Mouse (Mus musculus) forebrain, embryonic 10.5 days (tissue): Measurements from ENCODE around the gene Hivep3. TPM values are rescaled to one million over a fixed set of nuclear protein-coding genes. Genes with fewer than 3 reads are reported as not detected.

Experiments
- DNase-seq: peaks from one replicate; pipeline ENCODE4 v3.0.0-alpha.2; 2017; ENCODE audit warnings: low spot score; ENCODE audit errors: extremely low spot score
- H3K27ac ChIP-seq: fragments of 300-500 bp; sonication (generic); 2 replicates; pipeline ENCODE4 v1.5.1; 2016; ENCODE audit warnings: mild to moderate bottlenecking
- H3K27me3 ChIP-seq: fragments of 300-500 bp; sonication (generic); 2 replicates; pipeline ENCODE4 v1.6.1; 2016; ENCODE audit warnings: mild to moderate bottlenecking; ENCODE audit not compliant: poor library complexity, severe bottlenecking
- H3K36me3 ChIP-seq: fragments of 300-500 bp; sonication (generic); replicated peaks from 2 replicates; pipeline ENCODE4 v1.6.1; 2016; ENCODE audit warnings: mild to moderate bottlenecking, moderate library complexity
- H3K4me1 ChIP-seq: fragments of 300-500 bp; sonication (generic); 2 replicates; pipeline ENCODE4 v1.6.1; 2016
- H3K4me3 ChIP-seq: fragments of 300-500 bp; sonication (generic); 2 replicates; pipeline ENCODE4 v1.5.1; 2016; ENCODE audit warnings: mild to moderate bottlenecking, moderate library complexity
- H3K9me3 ChIP-seq: fragments of 300-500 bp; sonication (generic); 2 replicates; pipeline ENCODE4 v1.6.1; 2016; ENCODE audit warnings: mild to moderate bottlenecking, moderate library complexity
- whole genome bisulfite sequencing: fragments of 180-500 bp; shearing (Covaris S2); methylation state at CpG from one replicate; pipeline ENCODE4 v1.1.7; 2016; 5-methylcytosine and 5-hydroxymethylcytosine counted together
- polyA plus RNA-seq: library from polyadenylated mRNA; unstranded; fragments of >200 nt; fragmentation: Nextera tagmentation; extraction: Ambion mirVana; gene quantifications from 2 replicates; pipeline ENCODE4 v1.2.1, GENCODE M21; 2016

The Hivep3 gene
- polyA plus RNA-seq, 1 experiment from 2014 or later: 1.4 TPM

- no peaks in the 10 kb centered on the region for H3K9me3 ChIP-seq
- 92% methylated on average over 20 of the region's 20 CpGs for WGBS
- H3K36me3 ChIP-seq: no peaks in the 10 kb centered on the region
- no peak for DNase-seq
- H3K4me3 ChIP-seq: no peak overlapping the region
- peaks cover 9% of the 10 kb centered on the region for H3K4me1 ChIP-seq
- H3K27ac ChIP-seq: no peak overlapping the region
- no peaks in the 10 kb centered on the region for H3K27me3 ChIP-seq
Observed at GRCm38 (mm10) chr4:120063353-120064124, 330.0 kb downstream of the Hivep3 start.

GRCm38 (mm10) chr4:120064696-120065095 lies 331.1 kb downstream of the Hivep3 start, which contains the start of gene AL607142.1:
Gene AL607142.1, plus strand, starts transcription at chr4:120064996.
- Histone ChIP-seq H3K9me3 (no peaks in the 10 kb centered on the region), H3K36me3 (no peaks in the 10 kb centered on the region)

GRCm38 (mm10) chr4:120066841-120067591 lies 333.4 kb downstream of the Hivep3 start:
- WGBS: 90% methylated on average over 9 of the region's 9 CpGs
- 0 out of 2 replicates have a peak, but pooled peaks cover 4% of the 10 kb centered on the region for H3K27me3 ChIP-seq
- no peaks in the 10 kb centered on the region for H3K4me1 ChIP-seq
- H3K4me3 ChIP-seq: no peak overlapping the region
- H3K36me3 ChIP-seq: no peaks in the 10 kb centered on the region
- DNase-seq: no peak
- no peaks in the 10 kb centered on the region for H3K9me3 ChIP-seq
- H3K27ac ChIP-seq: no peak overlapping the region

More at GRCm38 (mm10) chr4:120064696-120065095, 331.1 kb downstream of the Hivep3 start, which contains the start of gene AL607142.1:
- no peaks in the 10 kb centered on the region for H3K27me3 ChIP-seq
- H3K4me3 ChIP-seq: no peak within 1 kb of the TSS
- peaks cover 3% of the 10 kb centered on the region for H3K4me1 ChIP-seq
- H3K27ac ChIP-seq: no peak within 1 kb of the TSS
- DNase-seq: no peak
- 93% methylated on average over 10 of the region's 10 CpGs for WGBS

GRCm38 (mm10) chr4:120067592-120068235 lies 334.1 kb downstream of the Hivep3 start:
- Histone ChIP-seq H3K9me3 (no peaks in the 10 kb centered on the region), H3K4me3 (no peak overlapping the region), H3K27me3 (0 out of 2 replicates have a peak, but pooled peaks cover 4% of the 10 kb centered on the region), H3K27ac (no peak overlapping the region), H3K36me3 (no peaks in the 10 kb centered on the region), H3K4me1 (no peaks in the 10 kb centered on the region)
- 87% methylated on average over 8 of the region's 8 CpGs for WGBS
- no peak for DNase-seq

- no peak for DNase-seq
- Histone ChIP-seq H3K9me3 (no peaks in the 10 kb centered on the region), H3K27ac (no peak overlapping the region), H3K36me3 (no peaks in the 10 kb centered on the region), H3K27me3 (0 out of 2 replicates have a peak, but pooled peaks cover 4% of the 10 kb centered on the region), H3K4me3 (no peak overlapping the region), H3K4me1 (peaks cover 3% of the 10 kb centered on the region)
- 81% methylated on average over 3 of the region's 3 CpGs for WGBS
Observed at GRCm38 (mm10) chr4:120068883-120069581, 335.4 kb downstream of the Hivep3 start.

- no peak for DNase-seq
- 0 out of 2 replicates have a peak, but pooled peaks cover 4% of the 10 kb centered on the region for H3K27me3 ChIP-seq
- WGBS: 83% methylated on average over 3 of the region's 3 CpGs
Observed at GRCm38 (mm10) chr4:120069582-120069980, 336.0 kb downstream of the Hivep3 start.

GRCm38 (mm10) chr4:120071411-120071810 lies 337.8 kb downstream of the Hivep3 start:
- Histone ChIP-seq H3K9me3 (no peaks in the 10 kb centered on the region), H3K4me3 (no peak overlapping the region), H3K36me3 (no peaks in the 10 kb centered on the region), H3K4me1 (peaks cover 14% of the 10 kb centered on the region), H3K27ac (no peak overlapping the region), H3K27me3 (0 out of 2 replicates have a peak, but pooled peaks cover 4% of the 10 kb centered on the region)
- 73% methylated on average over 3 of the region's 3 CpGs for WGBS
- no peak for DNase-seq

More at GRCm38 (mm10) chr4:120069582-120069980, 336.0 kb downstream of the Hivep3 start:
- H3K4me1 ChIP-seq: peaks cover 9% of the 10 kb centered on the region
- H3K27ac ChIP-seq: no peak overlapping the region
- H3K9me3 ChIP-seq: no peaks in the 10 kb centered on the region
- no peak overlapping the region for H3K4me3 ChIP-seq
- H3K36me3 ChIP-seq: no peaks in the 10 kb centered on the region

- Histone ChIP-seq H3K4me3 (no peak overlapping the region), H3K4me1 (peaks cover 14% of the 10 kb centered on the region), H3K27me3 (0 out of 2 replicates have a peak, but pooled peaks cover 4% of the 10 kb centered on the region), H3K9me3 (no peaks in the 10 kb centered on the region), H3K36me3 (no peaks in the 10 kb centered on the region), H3K27ac (no peak overlapping the region)
- DNase-seq: no peak
- 79% methylated on average over 15 of the region's 15 CpGs for WGBS
Observed at GRCm38 (mm10) chr4:120071842-120072507, 338.4 kb downstream of the Hivep3 start.

GRCm38 (mm10) chr4:120074061-120074460 lies 340.5 kb downstream of the Hivep3 start:
- Histone ChIP-seq H3K4me1 (peaks cover 14% of the 10 kb centered on the region), H3K9me3 (no peaks in the 10 kb centered on the region), H3K36me3 (no peaks in the 10 kb centered on the region), H3K4me3 (no peak overlapping the region), H3K27me3 (0 out of 2 replicates have a peak, but pooled peaks cover 4% of the 10 kb centered on the region), H3K27ac (0 out of 2 replicates have a peak overlapping the region, but pooled peaks have one; percentile 8)
- WGBS: 72% methylated on average over 5 of the region's 5 CpGs
- DNase-seq: no peak

- Histone ChIP-seq H3K27me3 (no peaks in the 10 kb centered on the region), H3K36me3 (no peaks in the 10 kb centered on the region), H3K27ac (no peak overlapping the region), H3K4me1 (peaks cover 14% of the 10 kb centered on the region), H3K4me3 (no peak overlapping the region), H3K9me3 (no peaks in the 10 kb centered on the region)
- 93% methylated on average over 8 of the region's 8 CpGs for WGBS
- no peak for DNase-seq
Observed at GRCm38 (mm10) chr4:120077322-120077721, 343.7 kb downstream of the Hivep3 start.

- WGBS: 88% methylated on average over 5 of the region's 5 CpGs
Observed at GRCm38 (mm10) chr4:120082527-120082926, 348.9 kb downstream of the Hivep3 start.

More at GRCm38 (mm10) chr4:120082527-120082926, 348.9 kb downstream of the Hivep3 start:
- DNase-seq: no peak
- no peaks in the 10 kb centered on the region for H3K36me3 ChIP-seq
- no peaks in the 10 kb centered on the region for H3K4me1 ChIP-seq
- H3K27me3 ChIP-seq: no peaks in the 10 kb centered on the region
- H3K27ac ChIP-seq: no peak overlapping the region
- no peaks in the 10 kb centered on the region for H3K9me3 ChIP-seq
- no peak overlapping the region for H3K4me3 ChIP-seq
